7 mouse cellular contexts compared by ENCODE assay signal in the genomic region with DNA sequence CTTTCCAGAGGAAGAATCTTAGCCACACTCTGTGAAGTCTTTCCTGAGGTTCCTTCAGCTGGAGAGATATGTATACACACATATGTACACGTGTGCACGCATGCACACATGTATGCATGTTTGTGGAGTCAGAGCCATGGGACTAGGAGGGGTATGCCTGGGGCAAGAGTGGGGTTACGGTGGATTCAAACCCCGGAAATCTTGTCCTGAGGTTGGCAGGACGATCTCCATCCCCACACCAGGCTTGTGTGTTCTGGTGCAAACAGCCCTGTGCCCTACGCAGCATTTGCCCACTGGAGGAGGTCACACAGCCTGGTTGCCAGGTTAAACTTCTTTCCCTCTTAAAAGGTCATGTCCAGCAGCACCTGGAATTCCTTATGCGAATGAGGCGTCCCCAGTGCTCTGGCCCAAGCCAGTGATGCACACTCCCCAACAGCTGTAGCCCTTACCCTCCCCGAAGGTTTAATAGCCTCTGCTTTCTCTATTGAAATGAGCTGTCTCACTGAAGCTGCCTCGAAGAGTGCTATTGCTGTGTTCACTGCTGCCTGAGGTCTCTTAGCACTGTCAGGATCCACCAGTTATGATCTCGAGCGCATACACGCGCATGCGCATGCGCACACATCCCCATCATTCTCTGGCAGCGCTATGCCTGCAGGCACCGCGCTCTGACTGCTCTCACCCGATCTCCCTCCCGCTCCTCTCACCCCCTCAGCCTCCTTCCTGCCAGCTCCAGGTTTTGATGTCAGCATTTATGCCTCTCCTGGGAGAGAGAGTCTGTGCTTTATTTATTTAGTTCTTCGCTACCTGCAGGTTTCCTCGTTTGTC.
A peak's percentile ranks its signal among the peaks of the same experiment; 100 is the strongest.
DNase-seq lines count a peak whose midpoint lies in the region; ATAC-seq and TF ChIP-seq lines count a peak whose summit lies in the region.

No protein-coding gene starts in this region.

- H3K9me3 ChIP-seq in forebrain, postnatal 0 days (ENCODE audit: low read length): no peaks in the 10 kb centered on the region
- H3K9me3 ChIP-seq in intestine, embryonic 16.5 days (ENCODE audit: control insufficient read depth, low read length): no peaks in the 10 kb centered on the region

- H3K4me1 ChIP-seq in cerebellum, adult 2 months (ENCODE audit: control insufficient read depth, insufficient read depth, low read length): no peaks in the 10 kb centered on the region
- H3K4me1 ChIP-seq in forebrain, postnatal 0 days (ENCODE audit: insufficient read depth): peaks cover 4% of the 10 kb centered on the region; the same call in 1 of the 2 replicates
- H3K4me1 ChIP-seq in intestine, embryonic 16.5 days (ENCODE audit: control insufficient read depth, insufficient read depth, low read length): no peaks in the 10 kb centered on the region

- peak; percentile 47; the same call in 1 of the 2 replicates for TF ChIP-seq POLR2A in cerebellum, adult 2 months (IDR thresholded peaks at IDR 0.05; ENCODE audit: borderline replicate concordance, insufficient read depth, low read length)

- WGBS in cerebellum, adult 2 months: 67% methylated on average over 23 of the region's 23 CpGs
- 66% methylated on average over 23 of the region's 23 CpGs for WGBS in forebrain, postnatal 0 days
- 65% methylated on average over 23 of the region's 23 CpGs for WGBS in intestine, embryonic 16.5 days

- peaks cover 6% of the 10 kb centered on the region; the same call in 1 of the 2 replicates for H3K36me3 ChIP-seq in forebrain, postnatal 0 days (ENCODE audit: insufficient read depth)
- 0 out of 2 replicates have a peak, but pooled peaks cover 3% of the 10 kb centered on the region for H3K36me3 ChIP-seq in intestine, embryonic 16.5 days (ENCODE audit: control insufficient read depth, insufficient read depth, low read length)

- DNase-seq in adrenal gland, postnatal 10 days: peak; percentile 53
- peak; percentile 82 to 85 for DNase-seq in cerebellum, adult 2 months
- peak; percentile 87 for DNase-seq in forebrain, postnatal 0 days
- DNase-seq in left cerebral cortex, postnatal 4 days: peak; percentile 78
- DNase-seq in naive thymus-derived CD4-positive, alpha-beta T cell, adult 2 months (ENCODE audit: low read depth): peak; percentile 65
- peak; percentile 47 for DNase-seq in testis, postnatal 14 days (ENCODE audit: low spot score)

- intact Hi-C loops in left cerebral cortex, postnatal 4 days (cut with DNase I): no loop called here

- peak overlapping the region; percentile 35 for H3K4me3 ChIP-seq in cerebellum, adult 2 months (replicated peaks; ENCODE audit: insufficient read depth, low read depth, low read length)
- H3K4me3 ChIP-seq in forebrain, postnatal 0 days (ENCODE audit: low read depth, low read length): peak overlapping the region; percentile 24
- H3K4me3 ChIP-seq in intestine, embryonic 16.5 days (ENCODE audit: low read length): no peak overlapping the region

- peak overlapping the region; percentile 14; the same call in 1 of the 2 replicates for H3K27ac ChIP-seq in cerebellum, adult 2 months (ENCODE audit: insufficient read depth, low read length)
- H3K27ac ChIP-seq in forebrain, postnatal 0 days (ENCODE audit: low read depth, low read length): no peak overlapping the region
- no peak overlapping the region for H3K27ac ChIP-seq in intestine, embryonic 16.5 days (ENCODE audit: low read length)

- no peak overlapping the region for H3K9ac ChIP-seq in forebrain, postnatal 0 days
- 0 out of 2 replicates have a peak overlapping the region, but pooled peaks have one; percentile 11 for H3K9ac ChIP-seq in intestine, embryonic 16.5 days (ENCODE audit: low read depth, low read length)

- no peaks in the 10 kb centered on the region for H3K27me3 ChIP-seq in cerebellum, adult 2 months (ENCODE audit: control insufficient read depth, insufficient read depth, low read length)
- no peaks in the 10 kb centered on the region for H3K27me3 ChIP-seq in forebrain, postnatal 0 days (ENCODE audit: insufficient read depth, low read length)
- H3K27me3 ChIP-seq in intestine, embryonic 16.5 days (replicated peaks; ENCODE audit: control insufficient read depth, insufficient read depth, low read length): no peaks in the 10 kb centered on the region

- TF ChIP-seq CTCF in cerebellum, adult 2 months (IDR thresholded peaks at IDR 0.05; ENCODE audit: borderline replicate concordance, insufficient read depth, low read depth, low read length): no peak
- 0 out of 2 replicates have a peak, but pooled peaks have one; percentile 18 for TF ChIP-seq CTCF in forebrain, postnatal 0 days (IDR thresholded peaks at IDR 0.05; ENCODE audit: low read depth)

- peak overlapping the region; percentile 36 for H3K4me2 ChIP-seq in forebrain, postnatal 0 days (ENCODE audit: low read depth)
- H3K4me2 ChIP-seq in intestine, embryonic 16.5 days (ENCODE audit: low read depth, low read length): no peak overlapping the region

- peak; percentile 97 for ATAC-seq in forebrain, postnatal 0 days
- peak; percentile 43 for ATAC-seq in intestine, embryonic 16.5 days
